Mouse (Mus musculus): ENCODE measurements around the gene Zfp839. TPM values are rescaled to one million over a fixed set of nuclear protein-coding genes. Genes with fewer than 3 reads are reported as not detected.
"Not testable (repeated sequence)": the region's sequence is repeated elsewhere in the genome, so short reads cannot be mapped to it uniquely, and the experiment has no call there.

The Zfp839 gene
- polyA plus RNA-seq, 1 experiment from 2014 or later: 5.9 TPM

GRCm38 (mm10) chr12:110843194-110844048 lies 6.6 kb upstream of the Zfp839 start:
- H3K27me3 ChIP-seq (replicated peaks): peaks cover 6% of the 10 kb centered on the region; the same call in 1 of the 2 replicates
- no peak overlapping the region for H3K27ac ChIP-seq
- no peak for ATAC-seq (ENCODE audit: low FRiP score, low read depth)
- peak overlapping the region; percentile 45 for H3K4me3 ChIP-seq
- H3K36me3 ChIP-seq: no peaks in the 10 kb centered on the region
- peak overlapping the region; percentile 33; the same call in 1 of the 2 replicates for H3K9ac ChIP-seq
- peak overlapping the region; percentile 58 for H3K4me2 ChIP-seq (replicated peaks)
- 19% methylated on average over 32 of the region's 32 CpGs for WGBS
- H3K9me3 ChIP-seq: no peaks in the 10 kb centered on the region
- peaks cover 14% of the 10 kb centered on the region; the same call in 1 of the 2 replicates for H3K4me1 ChIP-seq

GRCm38 (mm10) chr12:110844227-110845130 lies 5.6 kb upstream of the Zfp839 start:
- Histone ChIP-seq H3K27ac (no peak overlapping the region), H3K9me3 (no peaks in the 10 kb centered on the region), H3K9ac (peak overlapping the region; percentile 29; the same call in 1 of the 2 replicates), H3K4me3 (peak overlapping the region; percentile 45), H3K4me1 (peaks cover 14% of the 10 kb centered on the region; the same call in 1 of the 2 replicates), H3K36me3 (no peaks in the 10 kb centered on the region), H3K4me2 (replicated peaks) (peak overlapping the region; percentile 58), H3K27me3 (replicated peaks) (peaks cover 6% of the 10 kb centered on the region; the same call in 1 of the 2 replicates)
- ATAC-seq (ENCODE audit: low FRiP score, low read depth): no peak
- 1% methylated on average over 42 of the region's 42 CpGs for WGBS

GRCm38 (mm10) chr12:110845131-110845880 lies 4.7 kb upstream of the Zfp839 start:
- Histone ChIP-seq H3K27ac (no peak overlapping the region), H3K4me2 (replicated peaks) (peak overlapping the region; percentile 58), H3K4me3 (peak overlapping the region; percentile 45), H3K27me3 (replicated peaks) (peaks cover 6% of the 10 kb centered on the region; the same call in 1 of the 2 replicates), H3K4me1 (peaks cover 11% of the 10 kb centered on the region; the same call in 1 of the 2 replicates), H3K9me3 (no peaks in the 10 kb centered on the region), H3K9ac (peak overlapping the region; percentile 33), H3K36me3 (no peaks in the 10 kb centered on the region)
- WGBS: under 1% methylated on average over 36 of the region's 36 CpGs
- ATAC-seq (ENCODE audit: low FRiP score, low read depth): peak; percentile 73

GRCm38 (mm10) chr12:110846191-110846765 lies 3.8 kb upstream of the Zfp839 start:
- Histone ChIP-seq H3K4me1 (peaks cover 20% of the 10 kb centered on the region), H3K36me3 (no peaks in the 10 kb centered on the region), H3K27ac (no peak overlapping the region), H3K9ac (no peak overlapping the region), H3K4me2 (replicated peaks) (peak overlapping the region; percentile 58), H3K9me3 (no peaks in the 10 kb centered on the region), H3K4me3 (peak overlapping the region; percentile 45; the same call in 1 of the 2 replicates), H3K27me3 (replicated peaks) (peaks cover 6% of the 10 kb centered on the region; the same call in 1 of the 2 replicates)
- ATAC-seq (ENCODE audit: low FRiP score, low read depth): no peak
- WGBS: 67% methylated on average over 6 of the region's 6 CpGs

GRCm38 (mm10) chr12:110850929-110851256 lies 840 bp downstream of the Zfp839 start:
- 18% methylated on average over 9 of the region's 9 CpGs for WGBS
- H3K27ac ChIP-seq: no peak overlapping the region
- no peaks in the 10 kb centered on the region for H3K9me3 ChIP-seq

GRCm38 (mm10) chr12:110851414-110851813 lies 1.4 kb downstream of the Zfp839 start:
- H3K27me3 ChIP-seq (replicated peaks): no peaks in the 10 kb centered on the region
- WGBS: 87% methylated on average over 12 of the region's 12 CpGs
- peak overlapping the region; percentile 81 for H3K4me2 ChIP-seq (replicated peaks)
- H3K9me3 ChIP-seq: no peaks in the 10 kb centered on the region
- no peak for ATAC-seq (ENCODE audit: low FRiP score, low read depth)
- H3K27ac ChIP-seq: no peak overlapping the region
- H3K4me3 ChIP-seq: no peak overlapping the region
- peaks cover 12% of the 10 kb centered on the region for H3K36me3 ChIP-seq
- no peak overlapping the region for H3K9ac ChIP-seq
- peaks cover 10% of the 10 kb centered on the region for H3K4me1 ChIP-seq

More at GRCm38 (mm10) chr12:110850929-110851256, 840 bp downstream of the Zfp839 start:
- Histone ChIP-seq H3K4me2 (replicated peaks) (peak overlapping the region; percentile 81), H3K36me3 (peaks cover 10% of the 10 kb centered on the region), H3K4me1 (peaks cover 13% of the 10 kb centered on the region), H3K27me3 (replicated peaks) (no peaks in the 10 kb centered on the region), H3K4me3 (peak overlapping the region; percentile 96), H3K9ac (peak overlapping the region; percentile 96)
- ATAC-seq (ENCODE audit: low FRiP score, low read depth): no peak

GRCm38 (mm10) chr12:110851923-110852322 lies 1.9 kb downstream of the Zfp839 start:
- Histone ChIP-seq H3K4me2 (replicated peaks) (no peak overlapping the region), H3K27me3 (replicated peaks) (no peaks in the 10 kb centered on the region), H3K9me3 (no peaks in the 10 kb centered on the region), H3K4me3 (no peak overlapping the region), H3K27ac (no peak overlapping the region), H3K36me3 (peaks cover 12% of the 10 kb centered on the region), H3K9ac (no peak overlapping the region), H3K4me1 (peaks cover 10% of the 10 kb centered on the region)
- 96% methylated on average over 1 of the region's 1 CpGs for WGBS
- no peak for ATAC-seq (ENCODE audit: low FRiP score, low read depth)

- Histone ChIP-seq H3K4me3 (no peak overlapping the region), H3K4me1 (peaks cover 10% of the 10 kb centered on the region), H3K27ac (no peak overlapping the region), H3K9ac (0 out of 2 replicates have a peak overlapping the region, but pooled peaks have one; percentile 13), H3K36me3 (peaks cover 16% of the 10 kb centered on the region), H3K27me3 (replicated peaks) (no peaks in the 10 kb centered on the region), H3K9me3 (no peaks in the 10 kb centered on the region), H3K4me2 (replicated peaks) (no peak overlapping the region)
- 89% methylated on average over 32 of the region's 32 CpGs for WGBS
- ATAC-seq (ENCODE audit: low FRiP score, low read depth): no peak
Observed at GRCm38 (mm10) chr12:110854786-110855737, 5.0 kb downstream of the Zfp839 start.

GRCm38 (mm10) chr12:110857196-110857595 lies 7.1 kb downstream of the Zfp839 start:
- H3K4me3 ChIP-seq: no peak overlapping the region
- peaks cover 24% of the 10 kb centered on the region for H3K36me3 ChIP-seq
- no peak overlapping the region for H3K9ac ChIP-seq
- WGBS: 92% methylated on average over 7 of the region's 7 CpGs
- H3K27me3 ChIP-seq (replicated peaks): no peaks in the 10 kb centered on the region
- ATAC-seq (ENCODE audit: low FRiP score, low read depth): no peak
- no peaks in the 10 kb centered on the region for H3K9me3 ChIP-seq
- no peak overlapping the region for H3K27ac ChIP-seq
- H3K4me2 ChIP-seq (replicated peaks): no peak overlapping the region
- H3K4me1 ChIP-seq: no peaks in the 10 kb centered on the region

GRCm38 (mm10) chr12:110858681-110859080 lies 8.6 kb downstream of the Zfp839 start:
- ATAC-seq (ENCODE audit: low FRiP score, low read depth): not testable (repeated sequence)
- peaks cover 30% of the 10 kb centered on the region for H3K36me3 ChIP-seq
- WGBS: 97% methylated on average over 15 of the region's 15 CpGs

More at GRCm38 (mm10) chr12:110858681-110859080, 8.6 kb downstream of the Zfp839 start:
- H3K27me3 ChIP-seq (replicated peaks); H3K4me1 ChIP-seq; H3K27ac ChIP-seq; H3K4me2 ChIP-seq (replicated peaks); H3K9ac ChIP-seq; H3K9me3 ChIP-seq; H3K4me3 ChIP-seq: not testable (repeated sequence)

Measured in neural tube, embryonic 12.5 days (tissue).